Mouse (Mus musculus) embryonic fibroblast, embryonic 13.5 days (primary cell): ENCODE results near the gene Tomm40. TPM values are rescaled to one million over a fixed set of nuclear protein-coding genes. Genes with fewer than 3 reads are reported as not detected.
A peak's percentile ranks its signal among the peaks of the same experiment; 100 is the strongest.

ENCODE experiments used
- H3K27ac ChIP-seq: 2 replicates; pipeline ENCODE4 v1.5.1; 2012; ENCODE audit warnings: low read length, control low read depth, inconsistent platforms; ENCODE audit not compliant: insufficient read depth
- H3K4me1 ChIP-seq: 2 replicates; pipeline ENCODE4 v1.6.1; 2011; ENCODE audit warnings: low read length; ENCODE audit not compliant: control insufficient read depth, insufficient read depth
- H3K4me3 ChIP-seq: 2 replicates; pipeline ENCODE4 v1.5.1; 2011; ENCODE audit warnings: mild to moderate bottlenecking, control low read depth, low read length; ENCODE audit not compliant: insufficient read depth
- CTCF ChIP-seq: IDR thresholded peaks from 2 replicates; pipeline ENCODE4 v1.5.1; 2011; ENCODE audit warnings: mild to moderate bottlenecking, control low read depth, low read length, moderate library complexity, borderline replicate concordance; ENCODE audit not compliant: insufficient read depth
- POLR2A ChIP-seq: IDR thresholded peaks from 2 replicates; pipeline ENCODE4 v1.6.1; 2011; ENCODE audit warnings: low read depth, mild to moderate bottlenecking, control low read depth, low read length, moderate library complexity
- polyA plus RNA-seq: library from polyadenylated mRNA; stranded (reverse); fragments of >200 nt; gene quantifications from 2 replicates; pipeline ENCODE4 v1.2.4, GENCODE M21; 2011; ENCODE audit warnings: low read depth; ENCODE audit not compliant: missing spikeins, insufficient read length

The Tomm40 gene
- polyA plus RNA-seq, 1 experiment = 38.1 TPM

- Histone ChIP-seq H3K4me1 (no peaks in the 10 kb centered on the region; the same call in 1 of the 2 replicates), H3K27ac (no peak overlapping the region), H3K4me3 (peak overlapping the region; percentile 88)
- TF ChIP-seq POLR2A = no peak
Observed at GRCm38 (mm10) chr7:19663940-19664339, 51.3 kb downstream of the Tomm40 start.

- Histone ChIP-seq H3K27ac (no peak overlapping the region), H3K4me1 (no peaks in the 10 kb centered on the region), H3K4me3 (no peak overlapping the region)
- TF ChIP-seq POLR2A (no peak), CTCF (no peak)
Observed at GRCm38 (mm10) chr7:19652614-19653013, 62.6 kb downstream of the Tomm40 start.

Other genes with a start within 250 kb of the Tomm40 start
- gene Bloc1s3, start 207.1 kb downstream of the Tomm40 start, polyA plus RNA-seq = 5.9 and 6.1 TPM in 2 replicates
- gene Trappc6a, start 207.0 kb downstream of the Tomm40 start, polyA plus RNA-seq = 15.2 and 23.4 TPM in 2 replicates
- gene Nkpd1, start 197.6 kb downstream of the Tomm40 start, polyA plus RNA-seq = not detected in 2 replicates
- gene Ppp1r37, start 152.4 kb downstream of the Tomm40 start, polyA plus RNA-seq = 25.3 and 27.7 TPM in 2 replicates
- gene Zfp296, start 138.2 kb downstream of the Tomm40 start, polyA plus RNA-seq = 1.5 and 1.8 TPM in 2 replicates
- gene Gemin7, start 137.8 kb downstream of the Tomm40 start, polyA plus RNA-seq = 52.6 and 65.2 TPM in 2 replicates
- 32.4 and 38.1 TPM in 2 replicates for gene Clasrp, start 111.0 kb downstream of the Tomm40 start, polyA plus RNA-seq
- gene Relb, start 86.0 kb downstream of the Tomm40 start, polyA plus RNA-seq = 15.4 and 17.9 TPM in 2 replicates
- gene Clptm1, start 50.4 kb downstream of the Tomm40 start, polyA plus RNA-seq = 116 and 124 TPM in 2 replicates
- gene Apoc2, start 37.5 kb downstream of the Tomm40 start, polyA plus RNA-seq = not detected in 2 replicates
- gene Gm44805, start 34.0 kb downstream of the Tomm40 start, polyA plus RNA-seq = not detected in 2 replicates
- gene Apoc4, start 34.0 kb downstream of the Tomm40 start, polyA plus RNA-seq = not detected in 2 replicates
- gene Apoc1, start 22.8 kb downstream of the Tomm40 start, polyA plus RNA-seq = not detected in 2 replicates
- gene Apoe, start 16.2 kb downstream of the Tomm40 start, polyA plus RNA-seq = 8.5 and 34.9 TPM in 2 replicates
- 39.7 and 45.3 TPM in 2 replicates for gene Nectin2, start 35.0 kb upstream of the Tomm40 start, polyA plus RNA-seq
- gene Bcam, start 55.6 kb upstream of the Tomm40 start, polyA plus RNA-seq = 2.1 and 2.5 TPM in 2 replicates
- not detected in 2 replicates for gene Cblc, start 81.4 kb upstream of the Tomm40 start, polyA plus RNA-seq
- 24.1 and 37.9 TPM in 2 replicates for gene Bcl3, start 107.3 kb upstream of the Tomm40 start, polyA plus RNA-seq
- not detected in 2 replicates for gene Gm19345, start 136.6 kb upstream of the Tomm40 start, polyA plus RNA-seq
- not detected in 2 replicates for gene Ceacam16, start 145.9 kb upstream of the Tomm40 start, polyA plus RNA-seq
- not detected in 2 replicates for gene Ceacam19, start 172.5 kb upstream of the Tomm40 start, polyA plus RNA-seq
- 54.1 and 65.0 TPM in 2 replicates for gene Pvr, start 205.7 kb upstream of the Tomm40 start, polyA plus RNA-seq
- not detected in 2 replicates for gene Igsf23, start 235.3 kb upstream of the Tomm40 start, polyA plus RNA-seq
- not detected in 2 replicates for gene Ceacam20, start 250.0 kb upstream of the Tomm40 start, polyA plus RNA-seq